Mouse (Mus musculus) frontal cortex, adult (tissue): ENCODE measurements around the gene Epha1.
A peak's percentile ranks its signal among the peaks of the same experiment; 100 is the strongest.

Source experiments
- ATAC-seq: cut with Nextera tagmentation; 2 replicates; pipeline ENCODE4 v1.9.2; 2017; ENCODE audit warnings: mild to moderate bottlenecking, moderate library complexity, mixed read lengths; ENCODE audit not compliant: low TSS enrichment

The Epha1 gene

GRCm38 (mm10) chr6:42324482-42325267 is 48.4 kb downstream of the Epha1 start, which contains the start of gene Fam131b:
Fam131b (minus strand) TSS chr6:42324643.
- peak; percentile 76 for ATAC-seq

DNA sequence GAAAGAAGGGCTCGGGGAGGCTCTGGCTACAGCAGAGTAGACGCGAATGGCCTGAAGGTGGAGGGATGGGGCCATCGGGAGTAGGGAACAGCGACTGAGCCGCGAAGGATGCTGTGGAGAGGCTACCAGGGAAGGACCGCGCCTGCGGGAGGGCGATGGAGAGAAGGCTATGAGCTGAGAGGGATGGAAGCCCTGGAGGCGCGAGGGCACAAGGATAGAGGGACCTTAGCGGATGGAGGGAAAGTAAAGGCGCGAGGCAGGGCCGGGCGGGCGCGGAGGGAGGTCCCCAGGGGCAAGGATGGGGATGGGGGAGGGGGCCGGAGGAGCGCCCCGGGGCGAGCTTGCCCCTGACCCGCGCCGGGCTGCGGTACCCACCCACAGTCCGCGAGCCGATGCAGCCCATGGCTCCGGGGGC is 49.0 kb downstream of the Epha1 start:
- peak; percentile 51 for ATAC-seq

DNA sequence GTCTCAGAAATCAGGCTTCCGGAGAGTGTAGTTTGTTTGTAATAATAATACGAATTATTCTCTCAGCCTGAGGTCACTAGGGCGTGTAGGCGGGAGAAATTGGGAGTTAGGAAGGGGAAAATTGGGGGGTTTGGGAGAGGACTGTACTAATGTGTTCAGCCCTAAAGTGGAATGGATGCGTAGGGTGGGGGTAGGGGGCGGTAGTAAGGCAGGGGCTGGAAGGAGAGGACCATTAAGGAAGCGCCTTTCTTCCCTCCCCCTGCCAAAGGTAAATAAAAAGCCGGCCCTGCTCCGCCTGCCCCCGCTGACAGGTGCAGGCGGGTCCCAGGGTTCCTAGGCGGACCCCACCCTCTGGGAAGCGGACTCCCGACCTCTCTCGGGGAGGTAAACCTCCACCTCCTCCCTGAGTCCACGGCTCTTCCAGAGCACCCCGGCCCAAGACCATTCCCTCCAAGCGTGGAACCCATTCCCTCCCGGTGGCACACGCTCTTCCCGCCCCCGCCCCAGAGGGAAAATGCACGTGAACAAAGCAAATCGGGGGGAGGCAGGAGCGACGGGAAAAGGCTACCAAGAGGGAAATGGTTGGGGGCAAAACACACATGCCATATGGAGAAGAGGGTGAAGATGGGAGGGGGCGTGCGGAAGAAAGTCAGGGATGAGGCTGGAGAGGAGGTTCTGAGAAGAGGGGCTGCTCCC is 49.5 kb downstream of the Epha1 start:
- peak; percentile 24 for ATAC-seq

DNA sequence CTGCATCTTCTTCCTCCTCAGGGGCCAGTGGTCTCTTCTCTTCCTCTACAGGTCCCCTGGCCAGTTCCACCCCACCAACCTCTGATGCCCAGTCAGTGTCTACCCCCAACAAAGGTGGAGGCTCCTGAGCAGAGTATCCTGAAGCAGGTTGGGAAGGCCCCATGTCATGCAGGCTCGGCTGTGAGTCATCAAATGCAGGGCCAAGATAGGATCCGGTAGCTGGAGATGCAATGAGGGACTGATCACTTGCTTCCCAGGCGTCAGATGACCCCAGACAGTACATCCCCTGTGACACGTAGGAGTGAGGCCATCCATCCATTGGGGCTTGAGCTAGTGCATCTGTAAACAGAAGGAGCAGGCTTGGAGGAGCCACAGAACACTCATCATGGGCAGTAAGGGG is 54.8 kb downstream of the Epha1 start:
- peak; percentile 21; the same call in 1 of the 2 replicates for ATAC-seq

- no peak for ATAC-seq
Measured at GRCm38 (mm10) chr6:42310427-42311053, 62.5 kb downstream of the Epha1 start.

GRCm38 (mm10) chr6:42309816-42310378 is 63.2 kb downstream of the Epha1 start:
- 0 out of 2 replicates have a peak, but pooled peaks have one; percentile 31 for ATAC-seq
